Mouse (Mus musculus) Patski (cell line): ENCODE measurements at regions not wholly inside any gene's neighbourhood (a gene's known extent, or its start where the extent isn't known, plus 50 kb on each side); places are given as distances from the start of the nearest gene placed in this dataset.

Source experiments
- ATAC-seq: fragments of 100-300 bp; one replicate; pipeline ENCODE4 v1.8.0; 2021
- CTCF ChIA-PET: fragments of 350-600 bp; sonication (Branson Sonifier 250); formaldehyde crosslinking; loops from one replicate; lab custom pipeline; 2022; ENCODE audit warnings: inconsistent platforms; lab: Charles Lee
- POLR2A ChIA-PET: fragments of 350-600 bp; sonication (Branson Sonifier 250); formaldehyde crosslinking; loops from one replicate; lab custom pipeline; 2022; ENCODE audit warnings: antibody characterized with exemption, inconsistent platforms; lab: Charles Lee
- DNase-seq: peaks from one replicate; pipeline ENCODE4 v3.0.0-alpha.2; 2011; ENCODE audit warnings: low read depth, low spot score
- H3K27me3 ChIP-seq: fragments of 371-371 bp; one replicate; pipeline ENCODE4 v1.5.1; 2021
- CTCF ChIP-seq: fragments of 100-300 bp; IDR thresholded peaks from one replicate; pipeline ENCODE4 v1.5.1; 2021
- in situ Hi-C: fragments of 300-500 bp; cut with MboI; formaldehyde crosslinking; loops from 3 replicates; pipeline ENCODE4 v1.11.1; 2018; ENCODE audit warnings: low pct_unique_long_range_greater_than_20kb, mixed read lengths

- no peak for TF ChIP-seq CTCF
- DNase-seq = no peak
- in situ Hi-C loops = no loop called here
- H3K27me3 ChIP-seq = no peaks in the 10 kb centered on the region
- ATAC-seq = no peak
- CTCF ChIA-PET = interaction anchor here (0.8 to 1.5 kb wide), 6 partner anchors 21 to 244 kb away, joined by 3 to 6 read pairs (median 3); no protein-coding TSS in a partner anchor
- POLR2A ChIA-PET = interaction anchor here (1.5 kb wide), 1 partner anchor 73 kb away, joined by 3 read pairs; no protein-coding TSS in a partner anchor
These were observed 153.1 kb upstream of the Cops8 start for GRCm38 (mm10) chr1:90449571-90450226.

DNA sequence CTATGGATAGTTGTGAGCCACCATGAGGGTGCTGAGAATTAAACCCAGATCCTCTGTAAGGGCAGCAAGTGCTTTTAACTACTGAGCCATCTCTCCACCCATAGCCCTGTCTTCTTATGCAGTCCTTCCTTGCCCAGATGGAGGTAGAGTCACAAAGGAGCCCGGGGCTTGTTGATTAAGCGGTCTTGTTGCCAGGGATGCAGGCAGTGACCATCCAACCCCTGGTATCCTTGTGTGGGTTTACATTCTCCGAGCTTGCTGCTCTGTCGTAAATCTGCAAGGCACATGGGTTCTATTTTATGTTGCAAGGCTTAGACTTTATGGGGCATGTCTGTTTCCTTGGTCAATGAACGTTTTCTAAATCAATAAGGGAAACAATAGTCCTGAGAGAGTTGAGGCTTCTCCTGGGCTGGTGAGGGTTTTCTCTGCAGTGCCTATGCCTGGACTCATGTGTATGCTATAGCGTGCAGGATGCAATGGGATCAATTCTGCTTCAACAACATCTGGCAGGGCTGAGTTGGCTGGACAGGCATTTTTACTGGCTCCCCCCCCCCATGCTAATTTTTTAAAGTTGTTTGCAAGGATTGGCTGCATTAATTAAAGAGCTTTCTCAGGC is 150.7 kb upstream of the Cops8 start:
- POLR2A ChIA-PET = interaction anchor here (0.7 kb wide), 1 partner anchor 23 kb away, joined by 3 read pairs; no protein-coding TSS in a partner anchor
- ATAC-seq = no peak
- TF ChIP-seq CTCF = no peak
- no peaks in the 10 kb centered on the region for H3K27me3 ChIP-seq
- no peak for DNase-seq
- CTCF ChIA-PET = no interaction called here
- in situ Hi-C loops = no loop called here

GRCm38 (mm10) chr1:90454263-90454662 is 148.5 kb upstream of the Cops8 start:
- no peak for TF ChIP-seq CTCF
- CTCF ChIA-PET = interaction anchor here (1.3 kb wide), 1 partner anchor 10 kb away, joined by 4 read pairs; no protein-coding TSS in a partner anchor
- no peak for DNase-seq
- ATAC-seq = no peak
- no peaks in the 10 kb centered on the region for H3K27me3 ChIP-seq
- in situ Hi-C loops = no loop called here
- POLR2A ChIA-PET = no interaction called here

- H3K27me3 ChIP-seq = no peaks in the 10 kb centered on the region
- POLR2A ChIA-PET = interaction anchor here (0.7 kb wide), 1 partner anchor 209 kb away, joined by 3 read pairs; no protein-coding TSS in a partner anchor
- in situ Hi-C loops = no loop called here
- CTCF ChIA-PET = no interaction called here
- TF ChIP-seq CTCF = no peak
- no peak for ATAC-seq
- DNase-seq = no peak
These were observed 145.4 kb upstream of the Cops8 start for GRCm38 (mm10) chr1:90457396-90457795.

DNA sequence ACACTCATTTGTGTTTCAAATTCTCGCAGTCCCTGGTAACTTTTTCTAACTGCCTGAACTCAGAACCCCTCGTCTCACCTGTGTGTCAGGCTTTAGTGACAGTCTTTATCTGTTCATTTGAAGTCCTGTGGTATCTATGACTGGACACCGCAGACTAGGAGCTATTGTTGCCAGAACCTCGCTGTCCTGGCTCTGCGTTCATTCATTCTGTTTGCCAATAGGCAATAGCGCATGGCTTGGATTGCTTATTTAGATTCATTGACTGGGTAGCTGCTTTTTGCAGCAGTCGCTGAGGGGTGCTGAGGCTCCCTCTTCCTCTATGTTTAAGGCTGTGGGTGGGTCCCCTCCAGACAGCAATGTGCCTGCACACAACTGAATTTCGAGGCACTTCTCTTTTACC is 144.6 kb upstream of the Cops8 start:
- POLR2A ChIA-PET = no interaction called here
- no peaks in the 10 kb centered on the region for H3K27me3 ChIP-seq
- ATAC-seq (no peak), DNase-seq (no peak)
- no peak for TF ChIP-seq CTCF
- CTCF ChIA-PET = interaction anchor here (1.3 kb wide), 1 partner anchor 21 kb away, joined by 3 read pairs; no protein-coding TSS in a partner anchor
- in situ Hi-C loops = no loop called here

- DNase-seq (no peak), ATAC-seq (no peak)
- H3K27me3 ChIP-seq = no peaks in the 10 kb centered on the region
- ChIA-PET POLR2A (no interaction called here), CTCF (no interaction called here)
- in situ Hi-C loops = no loop called here
- no peak for TF ChIP-seq CTCF
These were observed 141.1 kb upstream of the Cops8 start for GRCm38 (mm10) chr1:90461699-90462098.

- ChIA-PET CTCF (no interaction called here), POLR2A (no interaction called here)
- in situ Hi-C loops = no loop called here
- H3K27me3 ChIP-seq = no peaks in the 10 kb centered on the region
- no peak for TF ChIP-seq CTCF
- DNase-seq (no peak), ATAC-seq (no peak)
These were observed 139.5 kb upstream of the Cops8 start for GRCm38 (mm10) chr1:90463302-90463701.

DNA sequence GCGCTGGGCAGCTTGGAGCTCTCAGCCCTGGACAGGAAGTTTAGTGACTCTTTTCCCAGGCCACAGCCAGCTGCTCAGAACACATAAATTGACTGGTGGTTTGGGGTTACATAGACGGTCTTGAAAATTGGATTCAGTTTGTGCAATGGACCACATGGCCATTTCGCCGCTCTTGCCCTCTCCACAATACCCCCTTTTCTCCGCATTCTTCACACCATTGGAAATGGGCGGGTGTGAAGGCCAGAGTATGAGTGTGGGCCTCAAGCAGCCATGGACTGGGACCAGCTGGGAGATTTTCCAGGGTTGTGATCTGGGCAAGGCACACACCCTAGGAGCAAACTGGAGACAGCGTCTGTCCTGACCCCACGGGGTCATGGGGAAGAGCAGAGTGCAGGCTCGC is 135.1 kb upstream of the Cops8 start:
- H3K27me3 ChIP-seq = no peaks in the 10 kb centered on the region
- TF ChIP-seq CTCF = no peak
- POLR2A ChIA-PET = no interaction called here
- CTCF ChIA-PET = no interaction called here
- ATAC-seq (no peak), DNase-seq (no peak)
- in situ Hi-C loops = no loop called here

DNA sequence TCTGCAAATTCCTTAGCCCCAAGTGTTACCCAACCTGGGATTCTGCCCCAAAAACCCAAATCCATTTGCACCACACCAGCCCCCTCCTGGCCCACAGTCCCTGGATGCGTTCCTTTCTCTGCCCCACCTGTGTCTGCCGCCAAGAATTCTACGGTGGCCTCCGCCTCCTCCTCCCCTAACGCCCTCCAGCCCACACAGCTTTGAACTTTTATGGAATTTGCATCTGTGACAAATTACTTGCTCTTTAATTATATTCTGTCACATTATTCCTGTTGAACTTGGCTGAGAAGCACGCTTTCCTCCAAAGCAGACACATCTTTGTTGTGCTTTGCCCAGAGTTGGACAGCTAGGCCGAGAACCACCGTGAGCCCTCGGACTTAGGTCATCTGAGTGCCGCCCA is 131.8 kb upstream of the Cops8 start:
- ATAC-seq (no peak), DNase-seq (no peak)
- no peak for TF ChIP-seq CTCF
- ChIA-PET POLR2A (no interaction called here), CTCF (no interaction called here)
- H3K27me3 ChIP-seq = no peaks in the 10 kb centered on the region
- in situ Hi-C loops = no loop called here

DNA sequence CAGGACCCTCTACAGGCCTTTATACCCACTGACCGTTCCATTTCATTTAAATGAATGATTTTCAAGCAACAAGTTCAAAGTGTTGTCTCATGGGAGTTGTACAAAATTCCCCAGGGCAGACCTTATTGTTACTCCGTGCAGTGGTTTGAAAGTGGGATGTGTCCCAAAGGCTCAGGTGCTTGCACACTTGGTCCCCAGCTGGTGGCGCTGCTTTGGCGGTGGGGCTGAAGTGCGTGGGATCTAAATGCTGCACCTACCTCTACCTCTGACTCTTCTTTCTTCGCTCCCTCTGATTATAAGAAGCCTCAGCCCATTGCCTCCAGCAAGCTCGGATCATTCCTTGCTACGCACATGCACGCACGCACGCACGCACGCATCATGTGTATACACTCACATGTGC is 131.0 kb upstream of the Cops8 start:
- CTCF ChIA-PET = no interaction called here
- DNase-seq = no peak
- H3K27me3 ChIP-seq = no peaks in the 10 kb centered on the region
- no peak for ATAC-seq
- TF ChIP-seq CTCF = no peak
- POLR2A ChIA-PET = no interaction called here
- in situ Hi-C loops = no loop called here

GRCm38 (mm10) chr1:90475060-90475813 is 127.5 kb upstream of the Cops8 start:
- CTCF ChIA-PET = no interaction called here
- no peak for DNase-seq
- TF ChIP-seq CTCF = no peak
- H3K27me3 ChIP-seq = no peaks in the 10 kb centered on the region
- POLR2A ChIA-PET = no interaction called here
- in situ Hi-C loops = no loop called here
- ATAC-seq = no peak
